Mouse (Mus musculus) neutrophil, adult 59 days (primary cell): ENCODE data around the gene Olfr806. TPM values are rescaled to one million over a fixed set of nuclear protein-coding genes. Genes with fewer than 3 reads are reported as not detected.

ENCODE experiments used
- total RNA-seq, 2 experiments: library from RNA; stranded (reverse); gene quantifications; 1 replicate in 1 of 2; 2 replicates in 1 of 2; pipeline ENCODE4 v1.2.4; 2023

Gene Olfr806
- not detected for total RNA-seq

GRCm38 (mm10) chr10:129741821-129742220 is at the start of gene Olfr806:
Olfr806 (minus strand) TSS chr10:129741921.

DNA sequence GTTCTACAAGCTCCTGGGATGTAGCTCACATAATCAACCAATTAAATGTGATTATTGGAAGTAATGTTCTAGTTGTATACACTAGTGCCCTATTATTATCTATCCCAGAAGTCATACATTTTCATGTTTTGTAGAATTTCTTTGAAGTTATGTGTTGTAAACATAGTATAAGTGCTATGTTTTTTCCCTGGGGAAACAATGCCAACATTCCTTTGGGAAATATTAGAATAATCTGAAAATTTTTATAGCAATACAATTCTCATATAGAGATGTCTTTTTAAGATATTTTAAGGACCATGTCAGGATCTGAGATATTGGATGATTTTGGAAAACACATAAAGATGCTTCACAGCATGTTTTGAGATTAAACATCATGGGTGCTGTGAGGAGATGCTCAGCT is 32.6 kb upstream of the Olfr806 start, which contains the start of gene Olfr809:
Gene Olfr809 (plus strand): TSS at position 301 of the 400 bp plus-strand sequence.

DNA sequence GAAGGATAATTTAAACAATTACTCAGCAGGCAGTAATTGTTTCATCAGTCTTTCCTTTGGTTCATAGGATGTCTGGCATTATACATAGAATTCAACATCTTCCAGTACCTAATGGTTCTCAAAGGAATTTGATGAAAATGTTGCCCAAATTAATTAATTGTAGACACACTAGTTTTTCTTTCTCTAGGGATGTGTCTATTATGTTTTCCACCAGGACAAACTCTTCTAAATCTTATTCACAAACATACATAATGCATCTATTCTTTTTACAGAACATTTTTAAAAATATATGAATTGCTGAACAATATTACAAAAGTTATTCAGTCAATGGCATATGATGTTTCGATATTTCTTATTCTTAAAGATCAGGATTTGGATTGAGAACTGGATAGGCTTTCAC is 23.5 kb upstream of the Olfr806 start, which contains the start of gene Olfr808:
Gene Olfr808 (plus strand): TSS at position 301 of the 400 bp plus-strand sequence.

GRCm38 (mm10) chr10:129757693-129758092 is 16.0 kb upstream of the Olfr806 start, which contains the start of gene Olfr807:
Olfr807 (minus strand) TSS chr10:129757793.

DNA sequence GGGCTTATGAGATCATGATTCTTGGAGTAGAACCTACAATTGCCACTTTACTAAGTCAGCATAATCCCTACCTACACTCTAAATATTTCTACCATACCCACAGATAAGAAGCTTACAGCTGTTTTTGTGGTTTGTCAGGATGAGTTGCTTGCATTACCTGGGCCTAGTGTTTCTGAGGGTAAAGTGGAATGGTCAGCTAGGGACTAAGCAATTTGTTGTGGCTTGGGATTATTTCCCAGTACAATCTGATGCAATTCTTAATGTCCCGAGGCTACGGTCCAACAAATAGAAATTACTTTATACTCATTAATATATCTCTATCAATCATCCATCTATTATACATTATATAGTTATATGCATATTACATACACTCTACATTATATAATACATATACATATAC is 12.4 kb downstream of the Olfr806 start, which contains the start of gene Olfr805:
Gene Olfr805 (minus strand): TSS at position 101 of the 400 bp plus-strand sequence.

GRCm38 (mm10) chr10:129702910-129703309 is 38.8 kb downstream of the Olfr806 start, which contains the start of gene Olfr804:
Olfr804 (plus strand) TSS chr10:129703210.

DNA sequence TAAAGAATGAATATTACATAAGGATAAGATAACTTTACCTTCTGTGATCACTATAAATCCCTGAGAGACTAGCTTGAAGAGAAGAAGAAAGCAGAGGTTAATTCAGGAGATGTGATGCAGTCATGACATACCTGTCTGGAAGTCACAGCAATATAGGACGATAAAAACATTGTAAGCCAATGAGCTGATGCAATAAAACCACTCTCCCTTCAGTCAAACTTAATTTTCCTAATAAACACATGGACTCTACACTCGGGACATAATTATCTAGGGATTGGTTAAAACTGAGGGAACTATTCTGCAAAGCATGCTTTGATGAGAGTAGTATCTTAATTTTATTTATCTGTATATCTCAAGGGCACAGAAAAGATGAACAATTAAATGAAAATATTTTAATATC is 47.5 kb downstream of the Olfr806 start, which contains the start of gene Olfr803:
Gene Olfr803 (minus strand): TSS at position 101 of the 400 bp plus-strand sequence.

GRCm38 (mm10) chr10:129688069-129688468 is 53.7 kb downstream of the Olfr806 start, which contains the start of gene Olfr802:
Olfr802 (minus strand) TSS chr10:129688169.

Other genes starting within 250 kb of the Olfr806 start
- not detected for gene Olfr790, start 243.4 kb downstream of the Olfr806 start, total RNA-seq
- gene Olfr791, start 220.1 kb downstream of the Olfr806 start, total RNA-seq, result not detected
- gene Olfr792, start 202.8 kb downstream of the Olfr806 start, total RNA-seq, result not detected
- not detected for gene Olfr794, start 174.3 kb downstream of the Olfr806 start, total RNA-seq
- not detected for gene Olfr796, start 129.4 kb downstream of the Olfr806 start, total RNA-seq
- gene Olfr798, start 114.0 kb downstream of the Olfr806 start, total RNA-seq, result not detected
- gene Olfr799, start 104.4 kb downstream of the Olfr806 start, total RNA-seq, result not detected
- not detected for gene Olfr800, start 84.2 kb downstream of the Olfr806 start, total RNA-seq
- gene Olfr801, start 68.1 kb downstream of the Olfr806 start, total RNA-seq, result not detected
- gene Olfr802, start 53.8 kb downstream of the Olfr806 start, total RNA-seq, result not detected
- gene Olfr803, start 47.6 kb downstream of the Olfr806 start, total RNA-seq, result not detected
- not detected for gene Olfr804, start 38.7 kb downstream of the Olfr806 start, total RNA-seq
- gene Olfr805, start 12.5 kb downstream of the Olfr806 start, total RNA-seq, result not detected
- gene Olfr807, start 15.9 kb upstream of the Olfr806 start, total RNA-seq, result not detected
- not detected for gene Olfr808, start 23.6 kb upstream of the Olfr806 start, total RNA-seq
- not detected for gene Olfr809, start 32.7 kb upstream of the Olfr806 start, total RNA-seq
- not detected for gene Olfr810, start 53.0 kb upstream of the Olfr806 start, total RNA-seq
- not detected for gene Olfr811, start 62.5 kb upstream of the Olfr806 start, total RNA-seq
- not detected for gene Olfr812, start 104.2 kb upstream of the Olfr806 start, total RNA-seq
- not detected for gene Olfr813, start 113.4 kb upstream of the Olfr806 start, total RNA-seq
- gene Olfr814, start 137.9 kb upstream of the Olfr806 start, total RNA-seq, result not detected
- not detected for gene Olfr815, start 163.9 kb upstream of the Olfr806 start, total RNA-seq
- gene Olfr816, start 173.7 kb upstream of the Olfr806 start, total RNA-seq, result not detected
- not detected for gene Olfr818, start 207.2 kb upstream of the Olfr806 start, total RNA-seq
- not detected for gene Olfr819, start 225.3 kb upstream of the Olfr806 start, total RNA-seq
- gene Olfr247, start 234.2 kb upstream of the Olfr806 start, total RNA-seq, result not detected
- gene Gm10310, start 243.1 kb upstream of the Olfr806 start, total RNA-seq, result not detected